Mouse (Mus musculus) hindbrain, embryonic 11.5 days (tissue): ENCODE measurements around the gene Terf2ip. TPM values are rescaled to one million over a fixed set of nuclear protein-coding genes. Genes with fewer than 3 reads are reported as not detected.

Experiments used
- ATAC-seq: fragments of 200-750 bp; cut with Nextera tagmentation; 2 replicates; pipeline ENCODE4 v1.8.0; 2017; ENCODE audit warnings: mild to moderate bottlenecking, moderate TSS enrichment, moderate library complexity; ENCODE audit not compliant: low FRiP score
- DNase-seq: peaks from one replicate; pipeline ENCODE4 v3.0.0-alpha.2; 2015; ENCODE audit warnings: low spot score
- H3K27ac ChIP-seq: fragments of 300-500 bp; sonication (generic); 2 replicates; pipeline ENCODE4 v1.5.1; 2014; ENCODE audit warnings: mild to moderate bottlenecking, low read depth, low read length
- H3K27me3 ChIP-seq: fragments of 300-500 bp; sonication (generic); 2 replicates; pipeline ENCODE4 v1.6.1; 2014; ENCODE audit warnings: mild to moderate bottlenecking, low read length, moderate library complexity, mixed read lengths; ENCODE audit not compliant: control insufficient read depth, insufficient read depth
- H3K36me3 ChIP-seq: fragments of 300-500 bp; sonication (generic); 2 replicates; pipeline ENCODE4 v1.6.1; 2014; ENCODE audit warnings: mild to moderate bottlenecking, low read length, moderate library complexity, mixed read lengths; ENCODE audit not compliant: control insufficient read depth, insufficient read depth
- H3K4me1 ChIP-seq: fragments of 300-500 bp; sonication (generic); replicated peaks from 2 replicates; pipeline ENCODE4 v1.6.1; 2014; ENCODE audit warnings: low read length, mixed read lengths; ENCODE audit not compliant: control insufficient read depth, insufficient read depth
- H3K4me2 ChIP-seq: fragments of 300-500 bp; sonication (generic); replicated peaks from 2 replicates; pipeline ENCODE4 v1.6.1; 2014; ENCODE audit warnings: mild to moderate bottlenecking, low read depth, low read length
- H3K4me3 ChIP-seq: fragments of 300-500 bp; sonication (generic); 2 replicates; pipeline ENCODE4 v1.5.1; 2014; ENCODE audit warnings: low read depth, low read length
- H3K9ac ChIP-seq: fragments of 300-500 bp; sonication (generic); 2 replicates; pipeline ENCODE4 v1.6.1; 2014; ENCODE audit warnings: low read depth, low read length
- H3K9me3 ChIP-seq: fragments of 300-500 bp; sonication (generic); 2 replicates; pipeline ENCODE4 v1.6.1; 2016; ENCODE audit warnings: low read length; ENCODE audit not compliant: control insufficient read depth
- WGBS: fragments of 180-500 bp; shearing (Covaris S2); extraction: QIAGEN DNeasy Blood & Tissue Kit; methylation state at CpG from one replicate; pipeline ENCODE4 v1.1.7; 2014; 5-methylcytosine and 5-hydroxymethylcytosine counted together
- polyA plus RNA-seq: library from polyadenylated mRNA; unstranded; fragments of >200 nt; fragmentation: Nextera tagmentation; extraction: Ambion mirVana; gene quantifications from 2 replicates; pipeline ENCODE4 v1.2.1, GENCODE M21; 2014

The Terf2ip gene
- polyA plus RNA-seq, 1 experiment from 2014 or later, result 31.9 TPM

DNA sequence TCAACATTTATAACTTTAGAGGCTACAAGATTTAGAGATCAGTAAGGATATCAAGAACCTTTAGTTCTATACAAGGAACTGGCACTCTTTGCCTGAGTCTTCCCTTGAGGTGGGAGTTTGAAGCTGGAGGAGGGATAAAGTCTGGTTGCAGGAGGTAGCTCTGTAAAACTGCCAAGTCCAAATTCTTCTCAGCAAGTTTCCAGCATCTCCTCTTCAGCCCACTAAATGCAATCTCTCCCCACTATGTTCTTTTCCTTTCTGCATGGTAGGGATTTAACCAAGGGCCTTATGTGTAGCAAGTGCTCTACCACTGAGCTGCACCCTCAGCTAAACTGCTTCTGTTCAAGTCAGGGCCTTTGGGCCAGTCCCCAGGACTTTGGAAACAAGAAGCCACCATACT, 43.3 kb downstream of the Terf2ip start:
- H3K4me1 ChIP-seq, result no peaks in the 10 kb centered on the region
- H3K9ac ChIP-seq, result no peak overlapping the region
- no peaks in the 10 kb centered on the region for H3K9me3 ChIP-seq
- H3K27me3 ChIP-seq, result no peaks in the 10 kb centered on the region
- ATAC-seq (no peak), DNase-seq (no peak)
- no peak overlapping the region for H3K27ac ChIP-seq
- no peak overlapping the region for H3K4me3 ChIP-seq
- no peak overlapping the region for H3K4me2 ChIP-seq
- no peaks in the 10 kb centered on the region for H3K36me3 ChIP-seq

- Histone ChIP-seq H3K4me1 (no peaks in the 10 kb centered on the region), H3K9ac (no peak overlapping the region), H3K4me2 (no peak overlapping the region), H3K9me3 (no peaks in the 10 kb centered on the region), H3K4me3 (no peak overlapping the region), H3K27ac (no peak overlapping the region), H3K27me3 (no peaks in the 10 kb centered on the region), H3K36me3 (no peaks in the 10 kb centered on the region)
- peak; percentile 35; the same call in 1 of the 2 replicates for ATAC-seq
- WGBS, result 43% methylated on average over 4 of the region's 4 CpGs
- peak; percentile 73 for DNase-seq
Observed at GRCm38 (mm10) chr8:112061372-112061771, 50.2 kb downstream of the Terf2ip start.

Other genes with a start within 250 kb of the Terf2ip start
- 214 and 223 TPM in 2 replicates for gene Cfdp1, start 157.1 kb upstream of the Terf2ip start, polyA plus RNA-seq
- 7.5 and 11.0 TPM in 2 replicates for gene Tmem170, start 134.6 kb upstream of the Terf2ip start, polyA plus RNA-seq
- 2.9 and 3.2 TPM in 2 replicates for gene Chst5, start 101.0 kb upstream of the Terf2ip start, polyA plus RNA-seq
- 13.8 and 16.1 TPM in 2 replicates for gene Tmem231, start 77.5 kb upstream of the Terf2ip start, polyA plus RNA-seq
- 347 and 351 TPM in 2 replicates for gene Gabarapl2, start 70.7 kb upstream of the Terf2ip start, polyA plus RNA-seq
- 9.4 and 14.0 TPM in 2 replicates for gene Adat1, start 19.1 kb upstream of the Terf2ip start, polyA plus RNA-seq
- gene Kars, start 75 bp upstream of the Terf2ip start, polyA plus RNA-seq, result 239 and 248 TPM in 2 replicates
- gene Gm6793, start 3.6 kb downstream of the Terf2ip start, polyA plus RNA-seq, result 0.61 and 0.93 TPM in 2 replicates